Mouse (Mus musculus) hindbrain, embryonic 11.5 days (tissue): Measurements from ENCODE around the gene Srf. TPM values are rescaled to one million over a fixed set of nuclear protein-coding genes. Genes with fewer than 3 reads are reported as not detected.

Experiments used
- ATAC-seq: fragments of 200-750 bp; cut with Nextera tagmentation; 2 replicates; pipeline ENCODE4 v1.8.0; 2017; ENCODE audit warnings: mild to moderate bottlenecking, moderate TSS enrichment, moderate library complexity; ENCODE audit not compliant: low FRiP score
- DNase-seq: peaks from one replicate; pipeline ENCODE4 v3.0.0-alpha.2; 2015; ENCODE audit warnings: low spot score
- H3K27ac ChIP-seq: fragments of 300-500 bp; sonication (generic); 2 replicates; pipeline ENCODE4 v1.5.1; 2014; ENCODE audit warnings: mild to moderate bottlenecking, low read depth, low read length
- H3K27me3 ChIP-seq: fragments of 300-500 bp; sonication (generic); 2 replicates; pipeline ENCODE4 v1.6.1; 2014; ENCODE audit warnings: mild to moderate bottlenecking, low read length, moderate library complexity, mixed read lengths; ENCODE audit not compliant: control insufficient read depth, insufficient read depth
- H3K36me3 ChIP-seq: fragments of 300-500 bp; sonication (generic); 2 replicates; pipeline ENCODE4 v1.6.1; 2014; ENCODE audit warnings: mild to moderate bottlenecking, low read length, moderate library complexity, mixed read lengths; ENCODE audit not compliant: control insufficient read depth, insufficient read depth
- H3K4me1 ChIP-seq: fragments of 300-500 bp; sonication (generic); replicated peaks from 2 replicates; pipeline ENCODE4 v1.6.1; 2014; ENCODE audit warnings: low read length, mixed read lengths; ENCODE audit not compliant: control insufficient read depth, insufficient read depth
- H3K4me2 ChIP-seq: fragments of 300-500 bp; sonication (generic); replicated peaks from 2 replicates; pipeline ENCODE4 v1.6.1; 2014; ENCODE audit warnings: mild to moderate bottlenecking, low read depth, low read length
- H3K4me3 ChIP-seq: fragments of 300-500 bp; sonication (generic); 2 replicates; pipeline ENCODE4 v1.5.1; 2014; ENCODE audit warnings: low read depth, low read length
- H3K9ac ChIP-seq: fragments of 300-500 bp; sonication (generic); 2 replicates; pipeline ENCODE4 v1.6.1; 2014; ENCODE audit warnings: low read depth, low read length
- H3K9me3 ChIP-seq: fragments of 300-500 bp; sonication (generic); 2 replicates; pipeline ENCODE4 v1.6.1; 2016; ENCODE audit warnings: low read length; ENCODE audit not compliant: control insufficient read depth
- WGBS: fragments of 180-500 bp; shearing (Covaris S2); extraction: QIAGEN DNeasy Blood & Tissue Kit; methylation state at CpG from one replicate; pipeline ENCODE4 v1.1.7; 2014; 5-methylcytosine and 5-hydroxymethylcytosine counted together
- polyA plus RNA-seq: library from polyadenylated mRNA; unstranded; fragments of >200 nt; fragmentation: Nextera tagmentation; extraction: Ambion mirVana; gene quantifications from 2 replicates; pipeline ENCODE4 v1.2.1, GENCODE M21; 2014

Gene Srf
- polyA plus RNA-seq, 1 experiment from 2014 or later = 8.2 TPM

DNA sequence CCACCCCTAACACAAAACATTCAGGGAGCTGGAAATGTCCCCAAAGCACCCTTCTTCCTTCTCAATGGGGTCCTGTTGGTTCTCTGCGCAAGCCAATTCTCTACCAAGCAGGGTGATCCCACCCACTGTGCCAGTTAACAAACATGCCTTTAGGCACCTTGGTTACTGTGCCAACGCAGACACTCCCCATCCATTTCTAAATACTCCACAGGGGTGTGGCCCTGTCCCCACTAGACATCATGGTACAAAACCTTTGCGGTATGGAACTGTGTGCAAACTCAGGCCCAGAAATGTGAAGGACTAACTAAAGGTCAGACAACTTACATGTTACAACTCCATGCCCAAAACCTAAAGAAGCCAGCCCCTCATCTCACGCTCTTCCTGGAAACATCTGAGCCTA is 37.1 kb upstream of the Srf start:
- Histone ChIP-seq H3K36me3 (no peaks in the 10 kb centered on the region; the same call in 1 of the 2 replicates), H3K4me2 (no peak overlapping the region), H3K27me3 (no peaks in the 10 kb centered on the region), H3K9me3 (no peaks in the 10 kb centered on the region), H3K27ac (no peak overlapping the region), H3K4me1 (no peaks in the 10 kb centered on the region; the same call in 1 of the 2 replicates), H3K9ac (no peak overlapping the region), H3K4me3 (no peak overlapping the region)
- WGBS = 94% methylated on average over 4 of the region's 4 CpGs
- no peak for DNase-seq
- ATAC-seq = no peak

DNA sequence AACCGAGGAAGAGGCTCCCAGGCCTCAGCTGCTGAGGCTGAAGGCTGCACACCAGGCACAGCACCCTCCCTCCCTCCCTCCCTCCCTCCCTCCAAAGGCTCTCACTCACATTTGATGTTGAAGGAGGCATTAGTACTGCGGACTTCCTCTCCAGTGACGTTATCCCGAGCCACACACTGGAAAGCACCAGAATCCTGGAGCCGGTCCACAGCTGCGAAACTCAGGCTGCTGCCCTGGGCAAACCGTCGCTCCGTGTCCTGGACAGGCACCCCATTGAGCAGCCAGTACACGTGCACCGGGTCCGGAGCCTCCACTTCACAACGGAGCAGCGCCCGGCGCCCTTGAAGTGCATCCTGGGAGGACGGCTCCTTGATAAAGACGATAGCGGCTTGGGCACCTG is 35.4 kb upstream of the Srf start:
- no peaks in the 10 kb centered on the region for H3K9me3 ChIP-seq
- no peak overlapping the region for H3K4me2 ChIP-seq
- H3K4me3 ChIP-seq = no peak overlapping the region
- H3K36me3 ChIP-seq = no peaks in the 10 kb centered on the region; the same call in 1 of the 2 replicates
- no peak for DNase-seq
- no peaks in the 10 kb centered on the region; the same call in 1 of the 2 replicates for H3K4me1 ChIP-seq
- 90% methylated on average over 19 of the region's 19 CpGs for WGBS
- no peak overlapping the region for H3K9ac ChIP-seq
- no peak overlapping the region for H3K27ac ChIP-seq
- ATAC-seq = no peak
- H3K27me3 ChIP-seq = no peaks in the 10 kb centered on the region

DNA sequence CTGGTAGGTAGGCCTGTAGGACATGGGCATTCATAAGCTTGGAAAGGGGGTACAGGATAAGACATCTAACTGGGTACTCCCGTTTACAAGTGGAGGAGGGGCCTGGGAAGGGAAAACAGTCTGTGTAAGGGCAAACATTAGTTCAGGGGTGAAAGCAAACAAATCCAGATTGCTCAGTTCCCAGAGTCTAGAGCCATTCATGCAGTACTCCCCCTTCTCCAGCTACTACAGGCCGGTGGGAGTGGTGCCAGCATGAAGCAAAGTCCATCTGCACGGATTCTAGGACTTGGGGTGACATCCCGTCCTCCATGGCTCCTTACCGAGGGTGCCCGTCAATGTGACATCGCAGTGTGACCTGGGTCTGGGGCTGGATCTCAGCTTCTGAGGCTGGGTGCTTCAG is 34.5 kb upstream of the Srf start:
- WGBS = 93% methylated on average over 7 of the region's 7 CpGs
- DNase-seq (no peak), ATAC-seq (no peak)
- Histone ChIP-seq H3K27ac (no peak overlapping the region), H3K36me3 (no peaks in the 10 kb centered on the region; the same call in 1 of the 2 replicates), H3K9me3 (no peaks in the 10 kb centered on the region), H3K9ac (no peak overlapping the region), H3K4me2 (no peak overlapping the region), H3K27me3 (no peaks in the 10 kb centered on the region), H3K4me1 (no peaks in the 10 kb centered on the region; the same call in 1 of the 2 replicates), H3K4me3 (no peak overlapping the region)

DNA sequence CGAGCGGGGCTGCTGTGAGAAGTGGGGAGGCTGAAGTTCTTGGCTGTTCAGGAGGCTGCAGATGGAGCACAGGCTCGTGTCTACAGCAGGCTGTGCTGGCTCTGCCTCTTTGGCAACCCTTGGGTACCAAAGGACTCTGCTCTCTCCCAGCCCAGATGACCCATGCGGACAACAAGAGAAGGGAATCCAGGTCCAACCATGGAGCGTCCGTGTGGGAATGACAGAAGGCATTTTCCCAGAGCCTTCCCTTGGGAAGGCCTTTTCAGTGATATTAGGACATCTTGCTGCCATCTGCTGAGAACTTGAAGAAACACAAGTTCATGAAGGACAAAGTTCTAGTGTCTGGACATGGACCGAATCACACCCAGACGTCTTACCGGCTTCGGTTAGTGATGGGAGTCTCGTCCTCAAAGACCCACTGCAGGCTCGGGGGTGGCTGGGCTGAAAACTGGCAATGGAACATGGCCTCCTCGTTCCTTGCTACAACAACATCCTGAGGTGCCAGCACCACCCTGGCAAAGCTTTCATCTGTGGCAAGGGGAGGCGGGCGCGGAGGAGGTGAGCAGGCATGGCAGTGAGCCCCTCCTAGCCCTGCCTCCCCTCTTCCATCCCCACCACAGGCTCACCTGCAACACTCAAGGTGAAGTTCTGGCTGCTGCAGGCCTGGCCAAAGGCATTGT is 33.8 kb upstream of the Srf start:
- no peak for ATAC-seq
- H3K36me3 ChIP-seq = peaks cover under 1% of the 10 kb centered on the region; the same call in 1 of the 2 replicates
- WGBS = 85% methylated on average over 16 of the region's 16 CpGs

DNA sequence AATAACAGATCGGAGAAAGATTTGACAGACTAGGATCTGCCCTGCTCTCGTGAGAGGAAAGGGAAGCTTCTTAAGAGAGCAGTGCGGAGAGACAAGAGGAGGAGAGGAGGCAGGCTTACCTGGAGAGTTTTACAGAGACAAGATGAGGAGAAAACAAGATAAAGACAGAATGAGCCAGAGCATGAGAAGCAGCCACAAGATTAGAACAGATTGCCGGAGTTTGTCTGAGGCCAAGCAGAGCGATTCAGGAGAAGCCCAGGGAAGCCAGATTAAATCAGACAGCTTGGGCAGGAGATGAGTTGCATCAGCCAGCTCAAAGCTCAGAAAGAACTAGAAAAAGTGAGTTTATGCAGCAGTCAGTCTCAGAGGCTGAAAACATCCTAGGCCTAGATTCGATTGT is 32.9 kb upstream of the Srf start:
- Histone ChIP-seq H3K4me1 (no peaks in the 10 kb centered on the region), H3K36me3 (peaks cover 3% of the 10 kb centered on the region; the same call in 1 of the 2 replicates), H3K27ac (no peak overlapping the region), H3K27me3 (no peaks in the 10 kb centered on the region), H3K9me3 (no peaks in the 10 kb centered on the region), H3K4me2 (no peak overlapping the region), H3K4me3 (no peak overlapping the region), H3K9ac (no peak overlapping the region)
- no peak for DNase-seq
- WGBS = 97% methylated on average over 6 of the region's 6 CpGs
- no peak for ATAC-seq

More for the DNA sequence above, 33.8 kb upstream of the Srf start:
- Histone ChIP-seq H3K4me2 (no peak overlapping the region), H3K27ac (no peak overlapping the region), H3K4me1 (no peaks in the 10 kb centered on the region; the same call in 1 of the 2 replicates), H3K9me3 (no peaks in the 10 kb centered on the region), H3K9ac (no peak overlapping the region), H3K27me3 (no peaks in the 10 kb centered on the region), H3K4me3 (no peak overlapping the region)
- no peak for DNase-seq

DNA sequence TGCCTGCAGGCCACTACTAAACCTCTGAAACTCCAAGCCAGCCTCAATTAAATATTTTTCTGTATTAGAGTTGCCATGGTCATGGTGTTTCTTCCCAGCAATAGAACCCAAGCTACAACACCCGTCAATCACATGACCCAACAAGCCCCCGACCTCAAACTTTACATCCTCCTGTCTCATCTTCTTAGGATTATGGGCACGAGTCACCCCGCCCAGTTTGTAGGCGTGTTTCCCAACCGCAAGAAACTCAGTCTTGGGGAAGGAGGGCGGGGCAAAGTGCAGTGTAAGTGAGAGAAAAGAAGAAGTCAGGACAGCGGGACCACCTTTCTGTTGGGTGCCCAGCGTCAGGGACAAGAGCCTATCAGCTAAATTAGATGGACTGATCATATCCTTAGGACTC is 32.2 kb upstream of the Srf start:
- H3K36me3 ChIP-seq = peaks cover 3% of the 10 kb centered on the region; the same call in 1 of the 2 replicates
- no peaks in the 10 kb centered on the region for H3K4me1 ChIP-seq
- H3K4me2 ChIP-seq = no peak overlapping the region
- 89% methylated on average over 9 of the region's 9 CpGs for WGBS
- H3K27ac ChIP-seq = no peak overlapping the region
- no peak overlapping the region for H3K9ac ChIP-seq
- H3K4me3 ChIP-seq = no peak overlapping the region
- ATAC-seq (no peak), DNase-seq (no peak)
- H3K27me3 ChIP-seq = no peaks in the 10 kb centered on the region
- H3K9me3 ChIP-seq = no peaks in the 10 kb centered on the region

DNA sequence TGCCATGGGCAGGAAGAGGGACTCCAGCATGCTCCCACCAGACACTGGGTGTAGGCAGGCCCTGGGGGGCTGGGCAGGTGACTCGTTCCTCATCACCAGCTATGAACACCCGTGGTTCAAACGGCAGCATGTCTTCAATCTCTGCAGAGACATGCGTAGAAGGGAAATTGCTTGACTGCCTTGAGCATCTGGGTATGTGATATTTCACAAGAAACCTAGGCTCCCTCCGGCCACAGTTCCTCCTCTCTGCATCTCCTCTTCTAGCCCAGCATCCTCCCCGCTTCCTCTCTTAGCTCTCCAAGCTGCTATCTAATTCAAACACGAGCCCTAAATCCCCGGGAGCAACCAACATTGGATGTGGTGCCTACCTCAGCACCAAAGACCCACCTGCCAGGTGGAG is 30.4 kb upstream of the Srf start:
- H3K9ac ChIP-seq = no peak overlapping the region
- H3K4me3 ChIP-seq = no peak overlapping the region
- peaks cover 3% of the 10 kb centered on the region; the same call in 1 of the 2 replicates for H3K36me3 ChIP-seq
- H3K4me2 ChIP-seq = no peak overlapping the region
- ATAC-seq (no peak), DNase-seq (no peak)
- H3K27ac ChIP-seq = no peak overlapping the region
- no peaks in the 10 kb centered on the region for H3K27me3 ChIP-seq
- H3K9me3 ChIP-seq = no peaks in the 10 kb centered on the region
- H3K4me1 ChIP-seq = no peaks in the 10 kb centered on the region
- 93% methylated on average over 8 of the region's 8 CpGs for WGBS

DNA sequence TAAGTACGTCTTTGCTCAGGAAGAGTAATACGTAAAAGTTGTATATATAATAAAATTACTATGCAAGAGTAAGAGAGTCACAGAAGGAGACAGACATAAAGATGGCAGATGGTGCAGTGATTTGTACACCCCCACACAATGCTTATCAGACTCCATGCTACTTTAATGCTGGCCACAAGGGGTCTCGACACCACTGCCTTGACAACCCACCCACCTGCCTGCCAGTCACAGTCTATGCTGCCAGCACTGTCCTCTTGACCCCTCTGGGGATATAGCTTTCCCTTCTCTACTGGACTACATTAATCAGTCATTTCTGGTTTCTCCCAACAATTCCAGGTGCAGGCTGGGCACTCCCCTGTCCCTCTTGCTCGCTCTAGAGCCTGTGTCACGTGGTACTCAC is 22.7 kb upstream of the Srf start:
- no peak overlapping the region for H3K9ac ChIP-seq
- no peak overlapping the region for H3K4me3 ChIP-seq
- H3K36me3 ChIP-seq = peaks cover 10% of the 10 kb centered on the region
- H3K9me3 ChIP-seq = no peaks in the 10 kb centered on the region
- H3K27me3 ChIP-seq = no peaks in the 10 kb centered on the region
- H3K4me1 ChIP-seq = no peaks in the 10 kb centered on the region
- DNase-seq (no peak), ATAC-seq (no peak)
- H3K4me2 ChIP-seq = no peak overlapping the region
- WGBS = 81% methylated on average over 5 of the region's 5 CpGs
- no peak overlapping the region for H3K27ac ChIP-seq

DNA sequence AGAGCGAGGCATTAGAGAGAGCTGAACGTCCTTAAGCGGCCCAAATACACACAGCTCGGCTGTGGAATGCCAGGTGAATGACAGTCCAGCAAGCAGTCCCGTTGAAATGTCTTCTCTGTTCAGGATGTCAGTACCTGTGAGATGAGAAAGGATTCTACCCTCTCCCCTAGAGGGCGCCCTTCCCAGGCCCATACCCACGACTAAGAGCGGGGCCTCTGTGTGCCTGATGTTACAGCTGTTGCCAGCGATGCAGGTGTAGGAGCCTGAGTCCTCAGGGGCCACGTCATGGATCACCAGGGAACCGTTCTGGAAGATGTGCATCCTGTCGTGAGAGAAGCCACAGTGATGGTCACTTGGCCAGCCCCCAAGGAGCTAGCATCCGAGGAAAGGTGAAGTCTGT is 20.1 kb upstream of the Srf start:
- Histone ChIP-seq H3K27me3 (no peaks in the 10 kb centered on the region), H3K4me1 (no peaks in the 10 kb centered on the region), H3K9me3 (no peaks in the 10 kb centered on the region), H3K27ac (no peak overlapping the region), H3K4me2 (no peak overlapping the region), H3K4me3 (no peak overlapping the region), H3K9ac (no peak overlapping the region), H3K36me3 (peaks cover 13% of the 10 kb centered on the region)
- DNase-seq (no peak), ATAC-seq (no peak)
- WGBS = 92% methylated on average over 13 of the region's 13 CpGs
